Mouse (Mus musculus): ENCODE measurements around the gene F2.
"Not testable (repeated sequence)": the region's sequence is repeated elsewhere in the genome, so short reads cannot be mapped to it uniquely, and the experiment has no call there.

Gene F2

GRCm38 (mm10) chr2:91645811-91646210 lies 9.6 kb upstream of the F2 start:
- DNase-seq (ENCODE audit: low read depth), result no peak

GRCm38 (mm10) chr2:91645354-91645753 lies 9.1 kb upstream of the F2 start:
- no peak for DNase-seq (ENCODE audit: low read depth)

GRCm38 (mm10) chr2:91644021-91644420 lies 7.8 kb upstream of the F2 start:
- no peak for DNase-seq (ENCODE audit: low read depth)

- no peak for DNase-seq (ENCODE audit: low read depth)
Measured at GRCm38 (mm10) chr2:91642825-91643415, 6.7 kb upstream of the F2 start.

- no peak for DNase-seq (ENCODE audit: low read depth)
Measured at GRCm38 (mm10) chr2:91638931-91639330, 2.7 kb upstream of the F2 start.

- no peak for DNase-seq (ENCODE audit: low read depth)
Measured at GRCm38 (mm10) chr2:91636727-91637338, 619 bp upstream of the F2 start.

- no peak for DNase-seq (ENCODE audit: low read depth)
Measured at GRCm38 (mm10) chr2:91635486-91635885, 728 bp downstream of the F2 start.

- no peak for DNase-seq (ENCODE audit: low read depth)
Measured at GRCm38 (mm10) chr2:91634841-91635240, 1.4 kb downstream of the F2 start.

GRCm38 (mm10) chr2:91633334-91633977 lies 2.8 kb downstream of the F2 start:
- DNase-seq (ENCODE audit: low read depth), result no peak

- no peak for DNase-seq (ENCODE audit: low read depth)
Measured at GRCm38 (mm10) chr2:91632316-91632715, 3.9 kb downstream of the F2 start.

GRCm38 (mm10) chr2:91631826-91632225 lies 4.4 kb downstream of the F2 start:
- no peak for DNase-seq (ENCODE audit: low read depth)

- DNase-seq (ENCODE audit: low read depth), result no peak
Measured at GRCm38 (mm10) chr2:91630384-91630783, 5.8 kb downstream of the F2 start.

GRCm38 (mm10) chr2:91629682-91630081 lies 6.5 kb downstream of the F2 start:
- no peak for DNase-seq (ENCODE audit: low read depth)

GRCm38 (mm10) chr2:91628171-91628570 lies 8.0 kb downstream of the F2 start:
- DNase-seq (ENCODE audit: low read depth), result no peak

GRCm38 (mm10) chr2:91627486-91627885 lies 8.7 kb downstream of the F2 start:
- DNase-seq (ENCODE audit: low read depth), result no peak

GRCm38 (mm10) chr2:91623366-91623765 lies 12.8 kb downstream of the F2 start:
- not testable (repeated sequence) for DNase-seq (ENCODE audit: low read depth)

- DNase-seq (ENCODE audit: low read depth), result no peak
Measured at GRCm38 (mm10) chr2:91622356-91622755, 13.9 kb downstream of the F2 start.

- not testable (repeated sequence) for DNase-seq (ENCODE audit: low read depth)
Measured at GRCm38 (mm10) chr2:91609370-91609769, 26.8 kb downstream of the F2 start.

GRCm38 (mm10) chr2:91602389-91602788 lies 33.8 kb downstream of the F2 start:
- no peak for DNase-seq (ENCODE audit: low read depth)

- DNase-seq (ENCODE audit: low read depth), result no peak
Measured at GRCm38 (mm10) chr2:91600475-91600874, 35.7 kb downstream of the F2 start.

GRCm38 (mm10) chr2:91586242-91586641 lies 50.0 kb downstream of the F2 start:
- DNase-seq (ENCODE audit: low read depth), result no peak

- no peak for DNase-seq (ENCODE audit: low read depth)
Measured at GRCm38 (mm10) chr2:91580894-91581293, 55.3 kb downstream of the F2 start.

Measured in fibroblast of lung, adult 2 months (primary cell).